Mouse (Mus musculus) left cerebral cortex, postnatal 14 days (tissue): ENCODE data around the gene Sh3bgrl. TPM values are rescaled to one million over a fixed set of nuclear protein-coding genes. Genes with fewer than 3 reads are reported as not detected.

Experiments
- DNase-seq, 2 experiments: peaks; one replicate each; pipeline ENCODE4 v3.0.0; 2021 to 2022; ENCODE audit warnings: low spot score in 2 of 2, mixed read lengths in 1 of 2
- intact Hi-C: fragments of 180-260 bp; cut with DNase I; formaldehyde crosslinking; loops from one replicate; pipeline ENCODE4 v1.15.1; 2025
- total RNA-seq, 2 experiments: library from RNA; stranded (reverse); gene quantifications; 2 replicates each; pipeline ENCODE4 v1.2.3; 2021

The Sh3bgrl gene
- total RNA-seq, 2 experiments from 2014 or later, result 64.4 to 73.3 TPM

- DNase-seq, result no peak
- intact Hi-C loops, result no loop called here
Measured at GRCm38 (mm10) chrX:109126847-109127246, 31.7 kb downstream of the Sh3bgrl start.

GRCm38 (mm10) chrX:109127551-109128088, 32.5 kb downstream of the Sh3bgrl start:
- intact Hi-C loops, result no loop called here
- no peak for DNase-seq

GRCm38 (mm10) chrX:109130066-109130465, 34.9 kb downstream of the Sh3bgrl start:
- intact Hi-C loops, result no loop called here
- no peak for DNase-seq

- intact Hi-C loops, result no loop called here
- no peak for DNase-seq
Measured at GRCm38 (mm10) chrX:109131834-109132233, 36.7 kb downstream of the Sh3bgrl start.

- DNase-seq, result no peak
- intact Hi-C loops, result no loop called here
Measured at GRCm38 (mm10) chrX:109132463-109132862, 37.3 kb downstream of the Sh3bgrl start.

- DNase-seq, result no peak
- intact Hi-C loops, result no loop called here
Measured at GRCm38 (mm10) chrX:109133500-109133899, 38.3 kb downstream of the Sh3bgrl start.

- intact Hi-C loops, result no loop called here
Measured at GRCm38 (mm10) chrX:109136306-109136705, 41.1 kb downstream of the Sh3bgrl start.

GRCm38 (mm10) chrX:109136820-109137219, 41.7 kb downstream of the Sh3bgrl start:
- intact Hi-C loops, result no loop called here
- no peak for DNase-seq

More at GRCm38 (mm10) chrX:109136306-109136705, 41.1 kb downstream of the Sh3bgrl start:
- no peak for DNase-seq

GRCm38 (mm10) chrX:109137295-109137694, 42.1 kb downstream of the Sh3bgrl start:
- intact Hi-C loops, result no loop called here
- no peak for DNase-seq

- no peak for DNase-seq
- intact Hi-C loops, result no loop called here
Measured at GRCm38 (mm10) chrX:109141337-109141870, 46.2 kb downstream of the Sh3bgrl start.

GRCm38 (mm10) chrX:109142281-109142680, 47.1 kb downstream of the Sh3bgrl start:
- DNase-seq, result no peak
- intact Hi-C loops, result no loop called here

- intact Hi-C loops, result no loop called here
- no peak for DNase-seq
Measured at GRCm38 (mm10) chrX:109145779-109146178, 50.6 kb downstream of the Sh3bgrl start.

- DNase-seq, result no peak
- intact Hi-C loops, result no loop called here
Measured at GRCm38 (mm10) chrX:109147108-109147507, 51.9 kb downstream of the Sh3bgrl start.

GRCm38 (mm10) chrX:109151228-109151627, 56.1 kb downstream of the Sh3bgrl start:
- intact Hi-C loops, result no loop called here
- DNase-seq, result no peak

GRCm38 (mm10) chrX:109160326-109160725, 65.2 kb downstream of the Sh3bgrl start:
- DNase-seq, result no peak
- intact Hi-C loops, result no loop called here

GRCm38 (mm10) chrX:109160901-109161300, 65.7 kb downstream of the Sh3bgrl start:
- intact Hi-C loops, result no loop called here
- no peak for DNase-seq

GRCm38 (mm10) chrX:109175038-109175437, 79.9 kb downstream of the Sh3bgrl start:
- DNase-seq, result no peak
- intact Hi-C loops, result no loop called here

GRCm38 (mm10) chrX:109175470-109175869, 80.3 kb downstream of the Sh3bgrl start:
- no peak for DNase-seq
- intact Hi-C loops, result no loop called here

GRCm38 (mm10) chrX:109184706-109185478, 89.7 kb downstream of the Sh3bgrl start:
- no peak for DNase-seq

GRCm38 (mm10) chrX:109189607-109190006, 94.4 kb downstream of the Sh3bgrl start:
- DNase-seq, result no peak
- intact Hi-C loops, result no loop called here

More at GRCm38 (mm10) chrX:109184706-109185478, 89.7 kb downstream of the Sh3bgrl start:
- intact Hi-C loops, result no loop called here

- DNase-seq, result no peak
- intact Hi-C loops, result no loop called here
Measured at GRCm38 (mm10) chrX:109190969-109191368, 95.8 kb downstream of the Sh3bgrl start.
